Mouse (Mus musculus) heart, adult 2 months (tissue): ENCODE measurements at regions not wholly inside any gene's neighbourhood (a gene's known extent, or its start where the extent isn't known, plus 50 kb on each side); places are given as distances from the start of the nearest gene placed in this dataset.

Experiments used
- DNase-seq, 2 experiments: peaks; one replicate each; pipeline ENCODE4 v3.0.0; 2021
- H3K27ac ChIP-seq: fragments of 200-600 bp; 2 replicates; pipeline ENCODE4 v1.8.1; 2022
- H3K27me3 ChIP-seq: fragments of 200-500 bp; 2 replicates; pipeline ENCODE4 v1.6.1; 2012; ENCODE audit warnings: mild to moderate bottlenecking, low read length, inconsistent platforms, mixed read lengths; ENCODE audit not compliant: control insufficient read depth, insufficient read depth
- H3K36me3 ChIP-seq: fragments of 200-500 bp; 2 replicates; pipeline ENCODE4 v1.6.1; 2012; ENCODE audit warnings: low read length, inconsistent platforms; ENCODE audit not compliant: control insufficient read depth, insufficient read depth
- H3K4me1 ChIP-seq: fragments of 200-500 bp; 2 replicates; pipeline ENCODE4 v1.6.1; 2011; ENCODE audit warnings: low read length; ENCODE audit not compliant: control insufficient read depth, insufficient read depth
- H3K4me3 ChIP-seq: fragments of 200-600 bp; 2 replicates; pipeline ENCODE4 v1.8.1; 2022
- H3K79me2 ChIP-seq: fragments of 200-500 bp; replicated peaks from 2 replicates; pipeline ENCODE4 v1.6.1; 2012; ENCODE audit warnings: mild to moderate bottlenecking, inconsistent platforms, low read length, moderate library complexity, mixed read lengths; ENCODE audit not compliant: control insufficient read depth, insufficient read depth
- H3K9ac ChIP-seq: fragments of 200-500 bp; 2 replicates; pipeline ENCODE4 v1.6.1; 2012; ENCODE audit warnings: low read depth, mild to moderate bottlenecking, control low read depth, inconsistent platforms, low read length, mixed read lengths
- CTCF ChIP-seq: fragments of 200-600 bp; IDR thresholded peaks from 2 replicates; pipeline ENCODE4 v1.8.1; 2022; ENCODE audit warnings: antibody characterized with exemption, mild to moderate bottlenecking, moderate library complexity
- EP300 ChIP-seq: fragments of 200-500 bp; IDR thresholded peaks from 2 replicates; pipeline ENCODE4 v1.6.1; 2011; ENCODE audit warnings: low read depth, low read length, control low read depth; ENCODE audit not compliant: insufficient read depth
- POLR2A ChIP-seq: fragments of 200-500 bp; IDR thresholded peaks from 2 replicates; pipeline ENCODE4 v1.6.1; 2011; ENCODE audit warnings: mild to moderate bottlenecking, low read depth, low read length, control low read depth; ENCODE audit not compliant: insufficient read depth
- WGBS: fragments of 180-500 bp; shearing (Covaris S2); methylation state at CpG from one replicate; pipeline ENCODE4 v1.1.7; 2018; 5-methylcytosine and 5-hydroxymethylcytosine counted together
- intact Hi-C: fragments of 180-260 bp; cut with DNase I; formaldehyde crosslinking; loops from one replicate; pipeline ENCODE4 v1.15.1; 2025

GRCm38 (mm10) chr3:36330656-36331055 is 108.5 kb upstream of the Qrfpr start:
- H3K79me2 ChIP-seq: no peaks in the 10 kb centered on the region
- no peaks in the 10 kb centered on the region for H3K36me3 ChIP-seq
- H3K4me3 ChIP-seq: no peak overlapping the region
- WGBS: 32% methylated on average over 9 of the region's 9 CpGs
- H3K4me1 ChIP-seq: no peaks in the 10 kb centered on the region
- no peak overlapping the region for H3K9ac ChIP-seq
- intact Hi-C loops: no loop called here
- H3K27ac ChIP-seq: no peak overlapping the region
- H3K27me3 ChIP-seq: no peaks in the 10 kb centered on the region
- peak; percentile 6 to 20 for DNase-seq
- peak; percentile 54 for TF ChIP-seq CTCF
- TF ChIP-seq POLR2A: no peak

- Histone ChIP-seq H3K4me3 (no peak overlapping the region), H3K4me1 (no peaks in the 10 kb centered on the region), H3K79me2 (no peaks in the 10 kb centered on the region), H3K36me3 (no peaks in the 10 kb centered on the region), H3K27ac (no peak overlapping the region), H3K27me3 (no peaks in the 10 kb centered on the region), H3K9ac (no peak overlapping the region)
- intact Hi-C loops: no loop called here
- no peak for DNase-seq
- TF ChIP-seq POLR2A (no peak), EP300 (no peak)
- WGBS: 87% methylated on average over 7 of the region's 7 CpGs
Measured at GRCm38 (mm10) chr3:36329631-36330030, 107.5 kb upstream of the Qrfpr start.

- Histone ChIP-seq H3K4me3 (no peak overlapping the region), H3K79me2 (no peaks in the 10 kb centered on the region), H3K9ac (no peak overlapping the region), H3K27ac (no peak overlapping the region), H3K4me1 (no peaks in the 10 kb centered on the region), H3K27me3 (no peaks in the 10 kb centered on the region), H3K36me3 (no peaks in the 10 kb centered on the region)
- TF ChIP-seq CTCF (no peak), EP300 (no peak), POLR2A (no peak)
- 36% methylated on average over 2 of the region's 2 CpGs for WGBS
- intact Hi-C loops: no loop called here
- DNase-seq: no peak
Measured at GRCm38 (mm10) chr3:36328927-36329326, 106.8 kb upstream of the Qrfpr start.

GRCm38 (mm10) chr3:36318635-36319034 is 96.5 kb upstream of the Qrfpr start:
- Histone ChIP-seq H3K4me1 (no peaks in the 10 kb centered on the region), H3K9ac (no peak overlapping the region), H3K36me3 (no peaks in the 10 kb centered on the region), H3K4me3 (no peak overlapping the region), H3K27me3 (no peaks in the 10 kb centered on the region), H3K27ac (no peak overlapping the region), H3K79me2 (no peaks in the 10 kb centered on the region)
- intact Hi-C loops: no loop called here
- no peak for DNase-seq
- TF ChIP-seq EP300 (no peak), POLR2A (no peak), CTCF (no peak)

GRCm38 (mm10) chr3:36311337-36311736 is 89.2 kb upstream of the Qrfpr start:
- TF ChIP-seq CTCF: no peak
- no peak for TF ChIP-seq POLR2A
- TF ChIP-seq EP300: no peak
- Histone ChIP-seq H3K4me1 (no peaks in the 10 kb centered on the region), H3K9ac (no peak overlapping the region), H3K27ac (no peak overlapping the region), H3K4me3 (no peak overlapping the region), H3K79me2 (no peaks in the 10 kb centered on the region), H3K27me3 (no peaks in the 10 kb centered on the region), H3K36me3 (no peaks in the 10 kb centered on the region)
- intact Hi-C loops: no loop called here
- no peak for DNase-seq
- 50% methylated on average over 3 of the region's 3 CpGs for WGBS

- Histone ChIP-seq H3K4me1 (no peaks in the 10 kb centered on the region), H3K79me2 (no peaks in the 10 kb centered on the region), H3K36me3 (no peaks in the 10 kb centered on the region), H3K27me3 (no peaks in the 10 kb centered on the region), H3K27ac (no peak overlapping the region), H3K9ac (no peak overlapping the region), H3K4me3 (no peak overlapping the region)
- intact Hi-C loops: no loop called here
- WGBS: 12% methylated on average over 9 of the region's 9 CpGs
- TF ChIP-seq POLR2A (no peak), CTCF (no peak), EP300 (no peak)
- no peak for DNase-seq
Measured at GRCm38 (mm10) chr3:36310642-36311267, 88.6 kb upstream of the Qrfpr start.

GRCm38 (mm10) chr3:36296792-36297191 is 74.7 kb upstream of the Qrfpr start:
- H3K36me3 ChIP-seq: no peaks in the 10 kb centered on the region
- no peak overlapping the region for H3K27ac ChIP-seq
- TF ChIP-seq POLR2A: no peak
- TF ChIP-seq CTCF: no peak
- TF ChIP-seq EP300: no peak
- H3K27me3 ChIP-seq: no peaks in the 10 kb centered on the region
- H3K79me2 ChIP-seq: no peaks in the 10 kb centered on the region
- DNase-seq: no peak
- intact Hi-C loops: no loop called here
- no peak overlapping the region for H3K9ac ChIP-seq
- no peak overlapping the region for H3K4me3 ChIP-seq
- no peaks in the 10 kb centered on the region for H3K4me1 ChIP-seq
- WGBS: 66% methylated on average over 3 of the region's 3 CpGs
